Mouse (Mus musculus) gonadal fat pad, adult 2 months (tissue): ENCODE results near the gene Prkag2. TPM values are rescaled to one million over a fixed set of nuclear protein-coding genes. Genes with fewer than 3 reads are reported as not detected.

Source experiments
- DNase-seq: peaks from one replicate; pipeline ENCODE4 v3.0.0-alpha.2; 2012; ENCODE audit warnings: low read depth
- polyA plus RNA-seq: library from polyadenylated mRNA; depleted of rRNA; stranded (reverse); fragments of >200 nt; gene quantifications from 2 replicates; pipeline ENCODE4 v1.2.3, GENCODE M21; 2012

Prkag2 gene
- polyA plus RNA-seq, 1 experiment, result 30.2 TPM

- no peak for DNase-seq
These were observed 52.8 kb downstream of the Prkag2 start for GRCm38 (mm10) chr5:25047670-25048069.

GRCm38 (mm10) chr5:25046762-25047161 is 53.7 kb downstream of the Prkag2 start:
- DNase-seq, result no peak

- no peak for DNase-seq
These were observed 56.4 kb downstream of the Prkag2 start for GRCm38 (mm10) chr5:25044007-25044406.

- no peak for DNase-seq
These were observed 58.5 kb downstream of the Prkag2 start for GRCm38 (mm10) chr5:25041947-25042346.

GRCm38 (mm10) chr5:25041307-25041706 is 59.1 kb downstream of the Prkag2 start:
- no peak for DNase-seq

- no peak for DNase-seq
These were observed 59.5 kb downstream of the Prkag2 start for GRCm38 (mm10) chr5:25040903-25041302.

- DNase-seq, result no peak
These were observed 61.6 kb downstream of the Prkag2 start for GRCm38 (mm10) chr5:25038827-25039226.

- no peak for DNase-seq
These were observed 65.1 kb downstream of the Prkag2 start for GRCm38 (mm10) chr5:25035391-25035790.

- no peak for DNase-seq
These were observed 69.0 kb downstream of the Prkag2 start for GRCm38 (mm10) chr5:25031456-25031856.

- no peak for DNase-seq
These were observed 69.4 kb downstream of the Prkag2 start for GRCm38 (mm10) chr5:25031037-25031436.

GRCm38 (mm10) chr5:25030276-25030681 is 70.2 kb downstream of the Prkag2 start:
- DNase-seq, result no peak

GRCm38 (mm10) chr5:25027673-25028072 is 72.8 kb downstream of the Prkag2 start:
- DNase-seq, result no peak

GRCm38 (mm10) chr5:25025309-25026019 is 75.0 kb downstream of the Prkag2 start:
- DNase-seq, result no peak

GRCm38 (mm10) chr5:25022904-25023303 is 77.5 kb downstream of the Prkag2 start:
- DNase-seq, result no peak

- DNase-seq, result no peak
These were observed 81.2 kb downstream of the Prkag2 start for GRCm38 (mm10) chr5:25019221-25019620.

- no peak for DNase-seq
These were observed 88.3 kb downstream of the Prkag2 start for GRCm38 (mm10) chr5:25012134-25012533.

GRCm38 (mm10) chr5:25011019-25011485 is 89.4 kb downstream of the Prkag2 start:
- no peak for DNase-seq

- DNase-seq, result no peak
These were observed 90.0 kb downstream of the Prkag2 start for GRCm38 (mm10) chr5:25010438-25010892.

GRCm38 (mm10) chr5:25009770-25010169 is 90.7 kb downstream of the Prkag2 start:
- DNase-seq, result no peak

GRCm38 (mm10) chr5:25008966-25009365 is 91.5 kb downstream of the Prkag2 start:
- no peak for DNase-seq

GRCm38 (mm10) chr5:25006848-25007247 is 93.6 kb downstream of the Prkag2 start:
- DNase-seq, result no peak

- no peak for DNase-seq
These were observed 94.8 kb downstream of the Prkag2 start for GRCm38 (mm10) chr5:25005532-25006129.

- DNase-seq, result no peak
These were observed 99.0 kb downstream of the Prkag2 start for GRCm38 (mm10) chr5:25001391-25001794.
